Mouse (Mus musculus): ENCODE measurements around the gene Lnx1. TPM values are rescaled to one million over a fixed set of nuclear protein-coding genes. Genes with fewer than 3 reads are reported as not detected.

The Lnx1 gene
- polyA plus RNA-seq, 1 experiment from 2014 or later, result 2.0 TPM

Other genes starting within 250 kb of the Lnx1 start
- 16.7 and 18.1 TPM in 2 replicates for gene Scfd2, start 171.2 kb downstream of the Lnx1 start, polyA plus RNA-seq (2016; fragmentation: Nextera tagmentation; extraction: Ambion mirVana)
- gene Fip1l1, start 167.5 kb downstream of the Lnx1 start, polyA plus RNA-seq (2016; fragmentation: Nextera tagmentation; extraction: Ambion mirVana), result 118 and 141 TPM in 2 replicates

Data from limb, embryonic 10.5 days (tissue).